Mouse (Mus musculus): ENCODE measurements around the gene 1700015F17Rik.

The 1700015F17Rik gene

DNA sequence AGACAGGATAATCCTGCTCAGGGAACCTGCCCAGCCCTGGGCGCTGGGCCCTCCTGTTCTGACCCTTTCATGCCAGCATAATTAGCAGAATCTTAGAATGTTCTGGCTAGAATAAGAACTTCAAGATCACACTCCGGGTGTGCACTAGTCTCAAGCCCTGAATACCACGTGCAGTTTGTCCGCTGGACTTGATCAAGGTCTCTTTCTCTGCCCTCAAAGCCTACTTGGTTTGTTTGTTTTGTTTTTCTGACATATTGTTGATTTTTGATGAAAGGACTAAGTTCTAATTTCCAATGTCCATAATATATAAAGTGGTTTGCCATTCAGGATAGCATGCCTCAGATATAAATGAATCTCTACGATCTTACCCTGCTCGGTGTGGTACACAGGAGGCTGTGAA is at the start of gene 1700015F17Rik:
Gene 1700015F17Rik (minus strand): TSS at position 101 of the 400 bp plus-strand sequence.
- DNase-seq, result no peak

DNA sequence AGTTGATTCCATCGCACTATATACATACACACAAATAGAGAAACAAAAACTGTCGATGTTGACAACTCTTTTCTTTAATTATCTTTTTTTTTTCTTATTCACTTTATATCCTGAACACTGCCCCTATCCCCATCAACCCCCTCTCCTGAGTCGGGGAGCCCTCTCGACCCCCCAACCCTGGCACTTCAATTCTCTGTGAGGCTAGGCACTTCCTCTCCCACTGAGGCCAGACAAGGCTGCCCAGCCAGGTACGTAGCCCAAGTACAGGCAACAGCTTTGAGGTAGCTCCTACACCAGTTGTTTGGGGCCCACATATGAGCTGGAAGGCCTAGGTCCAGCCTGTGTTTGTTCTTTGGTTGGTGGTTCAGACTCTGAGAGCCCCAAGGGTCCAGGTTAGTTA is 36.5 kb upstream of the 1700015F17Rik start:
- no peak for DNase-seq

DNA sequence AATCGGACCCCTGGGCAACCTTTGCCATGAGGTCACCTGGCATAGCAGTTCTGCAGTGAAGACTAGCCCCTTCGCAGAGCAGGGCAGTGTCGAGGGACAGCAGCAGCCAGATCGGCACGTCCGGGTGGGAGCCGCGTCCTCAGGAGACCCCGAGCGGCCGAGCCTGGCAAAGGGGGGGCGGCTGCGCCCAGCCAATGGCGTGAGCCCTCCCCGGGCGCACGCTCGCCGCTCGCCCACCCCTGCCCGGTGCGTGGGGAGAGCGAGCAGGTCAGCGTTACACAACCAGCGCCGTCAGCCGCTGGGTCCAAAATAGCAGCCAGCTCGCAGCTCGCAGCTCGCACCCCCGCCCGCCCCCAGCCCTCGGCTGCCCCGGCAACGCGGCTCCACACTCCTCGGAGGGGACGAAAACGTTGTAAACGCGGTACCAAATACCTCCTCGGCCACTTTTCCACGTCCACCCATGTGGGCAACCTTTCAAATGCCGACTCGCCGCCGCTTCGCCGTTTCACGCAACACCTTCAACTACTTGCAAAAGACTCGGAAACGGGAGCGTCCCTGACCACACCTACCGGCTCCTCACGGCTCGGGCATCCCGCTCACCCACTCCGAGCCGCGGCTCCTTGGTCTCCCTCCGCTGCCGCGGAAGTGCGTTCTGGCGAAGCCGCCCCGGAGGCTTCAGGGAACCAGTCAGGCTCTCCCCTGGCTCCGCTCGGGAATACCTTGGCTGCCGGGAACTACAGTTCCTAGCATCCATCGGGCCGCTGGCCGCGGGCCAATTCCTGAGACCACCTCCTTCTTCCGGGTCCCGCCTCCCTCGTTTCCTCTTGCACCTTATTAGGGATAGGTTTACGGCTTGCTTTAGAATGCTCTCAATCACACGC is 35.5 kb upstream of the 1700015F17Rik start, which contains the start of gene Cldn12:
Gene Cldn12 (minus strand): TSS at position 763 of the 881 bp plus-strand sequence.
- peak; percentile 97 for DNase-seq

DNA sequence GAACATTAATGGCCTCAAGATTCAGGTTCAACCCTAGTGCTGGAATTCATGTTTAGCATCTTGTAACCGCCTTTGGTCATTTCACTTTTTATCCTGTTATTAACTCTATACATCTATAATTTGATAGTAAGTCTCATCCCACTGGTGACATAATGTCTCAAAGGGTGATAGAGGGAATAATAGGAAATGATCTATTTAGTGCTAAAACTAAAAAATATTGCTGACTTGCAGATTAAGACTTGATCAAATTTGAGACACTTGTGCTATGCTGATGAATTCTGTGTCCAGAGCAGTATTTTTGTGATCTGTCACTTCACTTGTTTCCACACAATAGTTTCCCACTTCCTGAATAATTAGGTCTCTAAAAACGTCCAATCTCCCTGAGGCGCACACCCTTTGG is 32.5 kb upstream of the 1700015F17Rik start:
- DNase-seq, result no peak

DNA sequence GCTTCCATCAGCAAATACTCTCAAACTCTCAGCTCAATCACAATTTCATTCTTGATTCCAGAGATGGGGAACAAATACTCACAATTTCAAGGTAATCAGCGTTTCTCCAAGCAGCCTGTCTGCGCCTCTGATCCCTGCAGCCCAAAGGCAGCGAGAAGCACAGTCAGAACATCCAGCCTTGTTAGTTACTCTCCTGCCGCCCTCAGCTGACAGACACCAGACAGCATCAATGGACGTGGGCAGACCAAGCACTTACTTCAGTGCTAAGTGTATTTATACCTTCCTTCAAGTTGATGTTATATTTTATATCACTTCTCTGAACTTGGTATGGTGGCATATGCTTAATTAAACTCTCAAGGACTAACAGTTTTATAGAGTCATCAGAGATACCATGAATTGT is 32.0 kb upstream of the 1700015F17Rik start:
- DNase-seq, result no peak

DNA sequence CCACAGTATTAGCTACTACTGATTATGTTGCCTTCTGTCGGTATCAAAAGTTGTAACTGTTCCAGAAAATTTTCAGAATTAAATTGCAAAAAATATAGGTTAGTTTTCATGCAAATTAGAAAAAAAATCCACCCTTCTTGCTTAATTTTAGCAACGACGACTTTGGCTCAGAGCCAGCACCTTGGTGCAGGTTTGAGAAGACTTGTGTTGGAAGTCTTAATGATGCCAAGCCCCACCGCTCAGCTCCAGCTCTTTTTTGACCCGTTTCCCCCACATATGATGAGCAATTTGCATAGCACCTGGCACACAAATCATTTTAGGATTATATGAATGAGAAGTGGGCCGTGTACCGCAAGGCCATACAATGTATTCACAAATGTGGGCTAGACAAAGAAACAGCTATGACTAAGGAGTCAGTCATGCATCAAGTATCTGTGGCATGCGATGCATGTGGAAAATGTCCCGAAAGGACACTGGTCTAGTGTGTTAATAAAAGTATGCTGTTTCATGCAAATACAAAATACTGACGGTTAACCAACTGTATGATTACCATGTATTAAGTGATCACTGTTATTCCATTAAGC is 31.5 kb upstream of the 1700015F17Rik start:
- no peak for DNase-seq

DNA sequence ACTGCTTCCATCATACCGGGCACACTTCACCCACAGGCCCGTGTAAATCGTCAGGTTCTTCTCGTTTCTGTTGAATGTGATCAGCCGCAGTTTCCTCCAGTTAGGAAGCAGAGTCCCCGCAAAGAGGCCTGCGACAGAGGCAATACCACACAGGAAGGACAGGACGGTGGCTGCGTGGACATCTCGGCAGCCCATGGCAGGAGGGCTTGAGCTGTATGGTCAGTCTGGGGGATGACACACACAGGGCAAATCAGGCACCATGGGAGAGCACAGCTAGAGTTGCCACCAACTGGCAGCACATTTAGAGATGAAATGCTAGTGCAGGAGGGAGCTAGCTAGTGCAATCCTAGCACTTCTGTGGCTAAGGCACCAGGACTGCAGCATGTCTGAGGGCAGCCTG is 29.3 kb upstream of the 1700015F17Rik start:
- DNase-seq, result no peak

DNA sequence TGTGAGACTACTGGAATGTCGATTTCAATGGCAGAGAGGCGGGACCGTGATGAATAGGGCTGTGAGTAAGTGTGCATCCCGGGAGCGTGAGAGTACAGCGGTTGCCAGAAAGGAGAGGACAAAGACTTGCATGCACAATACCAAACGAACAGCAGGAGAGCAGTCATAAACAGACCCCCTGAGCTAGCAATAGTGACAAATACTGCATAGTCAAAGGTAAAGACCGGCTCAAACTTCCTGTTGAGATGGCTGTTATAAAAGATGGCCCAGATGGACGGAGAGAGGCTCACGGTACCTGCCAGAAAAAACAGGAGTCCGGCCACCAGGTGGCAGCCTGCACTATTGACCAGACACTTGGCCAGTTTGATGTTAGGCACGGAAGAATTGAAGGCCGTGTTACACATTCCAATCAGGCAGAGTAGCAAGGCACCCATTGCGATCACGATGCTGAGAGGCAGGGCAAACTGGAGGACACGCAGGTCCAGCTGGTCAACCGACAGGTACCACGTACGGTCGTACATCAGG is 28.8 kb upstream of the 1700015F17Rik start:
- peak; percentile 57 for DNase-seq

DNA sequence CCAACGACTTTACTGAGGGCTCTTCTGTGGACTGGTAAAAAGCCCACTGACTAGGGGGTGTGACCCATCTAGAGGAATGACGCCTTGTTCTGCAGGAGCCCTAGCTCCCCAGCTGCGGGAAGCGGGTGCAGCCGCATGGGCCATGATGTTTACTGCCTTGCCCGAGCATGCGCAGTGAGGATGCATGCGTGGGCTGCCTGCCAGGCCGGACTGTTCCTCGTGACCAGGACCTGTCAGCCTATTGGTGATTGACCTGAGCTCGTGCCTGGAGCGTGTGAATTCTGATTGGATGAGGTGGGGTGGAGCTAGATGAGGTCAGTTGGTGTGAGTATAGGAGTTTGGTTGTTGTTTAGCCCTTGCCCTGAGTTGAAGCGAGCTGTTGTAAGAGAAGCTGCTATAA is 25.5 kb upstream of the 1700015F17Rik start:
- DNase-seq, result no peak

DNA sequence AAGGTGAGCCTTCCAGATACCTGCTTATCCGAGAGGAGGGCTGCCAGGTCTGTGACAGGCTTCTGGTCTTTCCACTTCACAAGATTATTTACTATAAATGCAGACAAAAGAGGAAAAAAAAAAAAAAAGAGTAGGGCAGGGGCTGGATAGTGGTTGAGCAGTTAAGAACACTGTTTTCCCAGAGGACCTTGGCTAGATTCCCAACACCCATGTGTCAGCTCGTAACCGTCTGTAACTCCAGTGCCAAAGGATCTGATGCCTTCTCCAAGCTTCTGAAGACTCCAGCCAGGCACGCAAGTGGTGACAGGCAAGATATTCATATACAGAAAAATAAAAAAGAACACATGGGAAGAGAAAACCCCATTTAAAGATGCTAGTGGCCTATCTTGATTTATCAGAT is 24.4 kb upstream of the 1700015F17Rik start:
- no peak for DNase-seq

DNA sequence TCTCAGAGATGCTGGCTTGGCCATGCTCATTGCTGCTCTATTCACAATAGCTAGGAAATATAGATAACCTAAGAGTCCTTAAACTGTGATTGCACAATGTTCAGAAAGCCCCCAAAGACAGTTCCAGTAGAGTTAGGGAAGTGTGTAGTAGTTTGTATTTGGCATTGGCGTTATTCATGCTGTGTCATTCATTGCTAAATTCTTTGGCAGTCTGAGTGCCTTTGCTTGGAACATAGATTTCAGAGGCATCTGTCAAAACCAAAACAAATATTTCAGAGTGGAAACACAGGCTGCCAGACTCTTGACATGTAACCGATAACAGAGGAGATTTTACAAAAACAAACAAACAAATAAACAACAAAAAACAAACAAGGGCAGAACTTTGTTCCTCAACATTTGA is 22.6 kb upstream of the 1700015F17Rik start:
- DNase-seq, result no peak

DNA sequence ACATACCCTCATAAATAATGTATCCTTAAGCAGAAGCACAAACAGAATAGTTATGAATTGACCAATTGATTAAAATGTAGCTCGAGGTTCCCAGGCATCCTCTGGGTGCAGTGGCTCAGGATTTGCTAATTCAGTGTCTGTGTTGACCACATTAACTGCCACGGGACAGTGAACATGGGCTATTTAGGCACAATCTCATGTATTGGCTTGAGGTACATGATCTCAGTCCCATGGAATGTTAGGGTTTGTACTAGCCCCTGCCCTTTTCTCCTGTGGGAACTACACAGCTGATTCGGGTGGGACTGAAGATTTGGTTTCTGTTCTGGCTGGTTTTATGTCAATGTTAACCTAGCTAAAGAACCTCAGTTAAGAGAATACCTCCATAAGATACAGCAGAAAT is 17.4 kb upstream of the 1700015F17Rik start:
- no peak for DNase-seq

DNA sequence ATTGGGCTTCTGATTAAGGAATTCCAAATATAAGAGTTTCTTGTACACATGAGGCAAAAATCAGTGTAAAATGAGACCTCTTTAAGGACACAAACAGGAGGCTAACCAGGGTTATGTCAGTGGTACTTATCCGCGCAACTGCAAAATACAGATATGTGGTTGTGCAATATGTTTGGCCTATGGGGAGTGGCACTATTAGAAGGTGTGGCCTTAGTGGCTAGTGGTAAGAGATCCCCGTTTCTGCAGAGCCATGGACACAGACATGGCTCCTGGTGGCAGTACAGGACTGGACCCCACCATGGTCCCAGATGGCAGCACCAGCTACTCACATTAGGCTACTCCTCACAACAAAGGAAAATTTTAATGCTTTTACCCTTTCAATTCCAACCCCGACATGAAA is 16.1 kb upstream of the 1700015F17Rik start:
- DNase-seq, result no peak

DNA sequence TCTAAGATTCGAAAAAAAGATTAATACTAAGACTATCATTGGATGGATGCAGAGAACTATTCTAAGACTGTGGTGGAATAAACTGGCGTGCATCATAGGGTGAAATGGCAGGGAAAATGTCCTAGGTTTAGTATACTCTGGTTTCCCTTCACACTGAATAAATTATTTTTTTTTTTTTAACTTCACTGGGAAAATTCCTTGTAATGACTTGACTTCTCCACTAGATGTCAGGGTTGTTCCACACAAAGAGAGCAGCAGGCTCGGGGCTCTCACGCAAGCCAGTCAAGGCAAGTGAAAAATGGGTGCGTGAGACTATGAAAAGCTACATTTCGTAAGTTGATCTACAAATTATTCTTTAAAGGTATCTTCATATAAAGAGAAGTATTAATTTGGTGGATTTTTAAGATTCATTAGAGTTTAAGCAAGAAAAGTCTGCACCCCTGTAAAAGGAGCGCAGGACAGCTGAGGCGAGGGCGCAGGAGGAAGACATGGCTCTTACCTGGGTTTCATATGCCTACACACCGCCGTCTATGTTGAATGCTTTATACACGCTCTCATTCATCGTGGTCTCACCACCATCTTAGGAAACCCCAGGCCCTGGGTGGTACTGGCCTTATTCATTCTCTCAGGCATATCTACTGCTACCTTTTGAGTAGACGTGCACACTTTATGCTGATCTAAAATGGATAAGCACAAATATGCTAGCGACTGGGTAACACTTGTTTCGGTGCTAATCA is 15.5 kb upstream of the 1700015F17Rik start:
- no peak for DNase-seq

DNA sequence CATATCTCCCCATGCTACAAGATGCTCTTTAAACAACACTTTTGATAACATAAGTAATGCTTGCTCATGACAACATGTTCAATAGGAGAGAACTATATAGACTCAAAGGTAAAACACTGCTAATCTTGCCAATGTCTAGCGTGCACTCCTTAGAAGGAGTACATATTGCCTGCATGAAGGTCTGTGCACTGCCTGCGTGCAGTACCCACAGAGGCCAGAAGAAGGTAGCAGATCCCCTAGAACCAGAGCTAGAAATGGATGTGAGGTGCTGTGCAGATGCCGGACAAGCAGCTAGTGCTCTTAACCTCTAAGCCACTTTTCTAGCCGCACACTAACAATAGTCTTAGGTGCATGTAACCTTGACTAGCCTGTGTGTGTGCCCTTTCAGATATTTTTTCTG is 13.2 kb upstream of the 1700015F17Rik start:
- DNase-seq, result no peak

DNA sequence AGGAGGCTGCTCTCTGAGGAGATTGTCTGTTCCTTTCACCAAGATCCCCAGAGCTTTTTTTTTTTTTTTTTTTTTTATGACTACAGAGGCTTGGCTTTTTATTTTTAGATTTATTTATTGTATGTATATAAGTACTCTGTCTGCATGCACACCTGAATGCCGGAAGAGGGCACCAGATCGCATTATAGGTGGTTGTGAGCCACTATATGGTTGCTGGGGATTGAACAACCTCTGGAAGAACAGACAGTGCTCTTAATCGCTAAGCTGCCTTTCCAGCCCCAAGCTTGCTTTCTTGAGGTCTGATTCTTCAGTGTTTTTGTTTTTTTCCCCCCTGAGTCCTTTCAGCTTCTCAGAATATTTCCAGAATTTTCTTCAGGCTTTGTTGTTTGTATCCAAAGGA is 7.1 kb upstream of the 1700015F17Rik start:
- DNase-seq, result no peak

DNA sequence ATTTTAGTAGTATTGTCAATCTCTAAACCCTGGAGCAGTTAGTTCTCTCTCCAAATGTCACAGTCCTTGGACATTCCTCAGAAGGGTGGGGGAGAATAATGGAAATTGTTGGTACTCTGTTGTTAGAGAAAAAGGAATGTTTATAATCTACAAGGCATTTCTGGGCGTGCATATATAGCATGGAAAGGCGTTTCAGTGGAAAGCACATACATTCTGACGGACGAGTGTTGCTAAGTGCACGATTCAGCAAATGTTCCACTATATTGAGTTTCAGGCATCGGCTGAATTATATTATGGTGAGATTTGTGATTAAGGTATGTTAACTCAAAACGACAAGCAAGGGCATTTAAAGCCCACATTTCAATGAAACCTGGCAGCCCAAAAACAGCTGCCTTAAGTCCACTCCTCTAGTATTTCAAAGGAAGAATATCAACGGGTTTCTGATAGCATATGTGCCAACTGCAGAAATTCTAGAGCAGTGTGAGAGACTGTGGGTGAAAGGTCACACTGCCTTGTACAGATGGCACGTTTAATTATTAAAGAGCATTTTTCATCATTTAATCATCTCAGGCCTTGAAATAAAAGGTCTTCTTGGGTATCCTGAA is 4.4 kb upstream of the 1700015F17Rik start:
- no peak for DNase-seq

DNA sequence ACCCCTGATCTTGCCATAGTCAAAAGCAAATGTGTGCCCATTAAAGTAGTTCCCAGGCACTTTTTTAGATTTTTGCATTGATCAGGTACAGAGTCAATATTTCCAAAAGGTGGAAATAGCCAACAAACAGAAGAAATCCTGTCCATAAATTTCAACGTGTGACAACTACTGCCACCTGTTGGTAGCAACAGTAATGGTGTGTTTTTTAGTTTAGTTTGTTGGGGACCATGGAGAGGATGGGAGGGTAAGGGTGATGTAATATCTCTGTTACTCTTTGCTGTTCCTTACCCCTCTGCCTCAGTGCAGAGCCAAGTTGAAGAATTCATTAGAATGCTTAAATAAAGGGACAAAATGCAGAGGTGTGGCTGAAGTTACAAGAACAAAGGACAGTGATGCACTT is 2.7 kb upstream of the 1700015F17Rik start:
- no peak for DNase-seq

DNA sequence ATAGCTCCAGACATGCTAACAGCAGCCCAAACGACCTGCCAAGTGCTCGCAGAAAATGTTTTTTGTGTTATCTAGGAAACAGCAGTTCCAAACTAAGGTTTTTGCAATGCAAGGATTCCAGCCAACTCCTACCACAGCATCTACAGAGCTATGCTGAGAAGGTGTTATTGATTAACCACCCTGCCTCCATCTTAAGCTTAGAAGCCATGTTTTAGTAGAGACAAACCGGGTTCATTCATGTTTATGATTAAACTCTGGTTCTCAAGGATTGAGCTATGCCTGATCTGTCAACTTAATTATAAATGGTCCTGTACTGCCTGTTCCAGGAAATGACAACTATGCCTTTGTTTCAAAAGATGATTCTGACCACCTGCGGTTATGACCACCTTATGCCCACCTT is 2.8 kb downstream of the 1700015F17Rik start:
- DNase-seq, result no peak

DNA sequence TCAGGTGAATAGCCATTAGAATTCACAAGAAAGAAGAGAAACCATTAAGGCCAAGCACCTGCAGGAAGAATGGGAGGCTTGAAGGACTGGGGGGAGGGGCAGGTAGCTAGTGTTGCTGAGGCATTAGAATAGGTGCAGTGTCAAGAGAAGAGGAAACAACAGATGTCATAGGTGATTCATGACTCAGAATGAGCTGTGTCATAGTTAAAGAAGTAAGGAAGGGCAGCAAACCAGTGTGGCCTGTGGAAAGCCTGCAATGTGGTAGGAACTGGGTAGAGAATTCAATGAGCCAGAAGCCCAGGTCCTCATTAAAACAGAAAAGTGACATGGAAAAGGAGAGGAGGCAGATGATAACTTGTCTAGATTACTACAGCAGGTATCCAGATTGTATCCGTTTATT is 13.7 kb downstream of the 1700015F17Rik start:
- DNase-seq, result no peak

DNA sequence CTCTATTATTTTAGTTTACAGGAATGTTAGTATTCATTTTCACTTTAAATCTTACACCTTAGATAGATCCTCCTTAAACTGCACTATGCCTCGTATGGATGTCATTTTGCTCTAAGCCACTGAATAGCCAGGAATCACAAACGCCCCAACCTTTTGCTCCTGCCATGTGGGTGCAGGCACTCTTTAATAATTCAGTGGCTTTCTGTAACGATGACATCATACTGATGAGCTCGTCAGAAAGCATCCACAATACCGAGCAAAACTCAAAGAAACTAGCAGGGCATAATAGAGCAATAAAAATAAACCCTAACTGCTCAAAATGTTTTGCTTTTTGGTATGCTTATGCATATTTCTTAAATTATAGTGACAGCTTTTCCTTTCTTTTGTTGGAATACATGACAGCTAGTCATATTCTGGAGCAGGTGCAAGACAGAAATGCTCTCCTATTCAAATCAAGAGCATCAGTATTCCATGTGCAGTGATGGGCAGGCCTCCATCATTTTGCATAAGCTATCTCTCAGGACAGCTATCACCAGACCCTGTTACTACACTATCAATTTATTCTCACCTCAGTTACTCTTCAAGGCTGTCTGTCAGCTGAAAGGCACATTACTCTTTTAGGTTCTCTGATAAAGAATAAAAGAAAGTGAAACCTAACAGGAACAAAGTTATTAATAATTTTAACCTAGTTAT is 47.1 kb downstream of the 1700015F17Rik start:
- DNase-seq, result peak; percentile 11

DNA sequence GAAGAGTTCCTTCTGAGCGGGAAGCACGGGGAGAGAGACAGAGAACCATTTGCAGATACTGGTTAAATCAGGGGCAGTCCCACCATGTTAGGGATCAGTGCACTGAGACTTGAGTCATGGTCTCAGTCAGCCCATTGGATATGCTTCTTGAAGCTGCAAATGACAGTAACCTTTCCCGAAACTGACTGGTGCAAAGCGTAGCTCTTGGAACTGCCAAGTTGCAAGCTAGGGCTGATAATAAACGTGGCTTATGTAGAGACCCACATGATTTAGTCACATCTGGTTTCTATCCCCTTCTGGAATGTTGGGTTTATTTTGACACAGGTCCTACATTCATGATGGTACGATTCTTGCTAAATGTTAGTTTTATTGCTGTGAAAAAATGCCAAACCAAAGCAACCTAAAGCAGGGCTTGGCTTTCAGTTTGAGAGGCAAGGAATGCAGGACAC is 55.2 kb downstream of the 1700015F17Rik start:
- no peak for DNase-seq
